Mouse (Mus musculus) cerebellum, adult (tissue): ENCODE measurements at regions not wholly inside any gene's neighbourhood (a gene's known extent, or its start where the extent isn't known, plus 50 kb on each side); places are given as distances from the start of the nearest gene placed in this dataset.

Source experiments
- ATAC-seq: cut with Nextera tagmentation; 2 replicates; pipeline ENCODE4 v1.9.2; 2017; ENCODE audit warnings: mild to moderate bottlenecking, moderate library complexity, mixed read lengths; ENCODE audit not compliant: insufficient number of reproducible peaks, low FRiP score, low TSS enrichment

GRCm38 (mm10) chr9:23062057-23062655 lies 160.7 kb upstream of the Bmper start:
- ATAC-seq: no peak

DNA sequence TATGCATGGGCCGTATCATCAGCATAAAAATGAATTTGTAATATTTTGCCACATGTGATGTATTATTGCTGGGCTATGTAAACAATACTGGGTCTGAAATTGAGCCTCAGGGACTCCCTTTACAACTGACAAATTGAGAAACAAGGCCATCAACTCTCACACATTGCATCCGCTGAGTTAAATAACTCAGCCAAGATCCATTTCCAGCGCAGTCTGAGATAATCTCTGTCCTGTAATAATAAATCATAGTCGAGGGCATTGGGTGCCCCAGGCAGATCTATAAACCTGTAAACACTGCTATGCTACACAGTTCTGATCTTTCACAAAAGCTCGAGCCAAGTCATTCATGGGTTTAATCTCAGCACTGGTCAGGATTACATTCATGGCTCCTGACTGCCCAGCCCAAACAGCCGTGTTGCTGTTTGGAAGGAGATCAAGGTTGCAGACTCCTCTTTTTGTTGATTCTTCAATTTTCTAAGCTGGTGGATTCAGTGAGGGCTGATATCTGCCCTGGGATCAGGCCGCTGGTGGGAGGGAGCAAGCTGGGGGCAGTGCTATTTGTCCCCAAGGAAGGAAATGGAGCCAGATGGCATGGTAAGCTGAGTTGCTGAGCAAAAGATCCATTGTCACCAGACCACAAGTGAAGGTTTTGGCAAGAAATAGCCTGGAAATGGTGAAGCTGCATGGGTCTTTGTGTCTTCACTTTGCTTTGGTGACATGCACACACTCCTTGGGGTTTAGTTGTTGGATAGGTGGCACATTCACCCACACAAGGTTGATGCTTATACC lies 160.0 kb upstream of the Bmper start:
- no peak for ATAC-seq

- no peak for ATAC-seq
Observed at GRCm38 (mm10) chr9:23064001-23064400, 158.9 kb upstream of the Bmper start.

DNA sequence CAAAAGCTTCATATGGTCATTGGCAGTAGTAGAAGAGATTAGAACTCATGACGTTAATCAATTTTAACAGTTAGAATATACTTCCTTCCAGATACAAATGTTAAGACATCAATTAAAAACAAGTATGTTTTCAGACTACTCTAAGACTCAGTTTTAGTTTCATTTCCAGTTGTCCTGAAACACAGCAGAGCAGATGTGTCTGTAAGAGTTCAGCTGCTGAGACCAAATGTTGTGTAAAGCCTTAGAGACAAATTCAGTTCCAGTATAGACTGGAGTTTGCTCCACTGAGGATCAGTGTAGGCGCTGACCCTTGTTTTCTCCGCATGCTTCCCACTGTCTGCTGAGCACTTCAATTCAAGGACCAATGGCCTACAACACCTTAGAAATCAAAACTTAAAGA lies 158.1 kb upstream of the Bmper start:
- no peak for ATAC-seq

- no peak for ATAC-seq
Observed at GRCm38 (mm10) chr9:23068101-23068791, 154.6 kb upstream of the Bmper start.

DNA sequence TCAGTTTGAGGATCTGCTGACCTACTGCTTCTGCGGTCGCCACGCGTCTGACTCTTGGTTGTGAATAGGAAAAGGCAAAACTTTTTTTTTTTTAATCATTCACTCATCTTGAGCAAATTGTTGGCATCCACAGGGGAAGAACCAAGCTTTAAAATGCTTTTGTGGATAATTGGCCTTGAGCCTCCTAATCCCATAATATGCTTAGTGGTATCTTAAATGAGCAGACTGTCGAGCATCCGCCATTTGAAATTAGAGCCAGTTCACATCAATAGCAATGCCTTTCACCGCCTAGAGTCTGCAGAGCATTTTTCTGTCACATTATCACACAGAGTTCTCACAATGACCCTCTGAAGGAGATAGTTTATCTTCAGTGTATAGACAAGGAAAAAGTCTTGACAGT lies 153.7 kb upstream of the Bmper start:
- no peak for ATAC-seq

DNA sequence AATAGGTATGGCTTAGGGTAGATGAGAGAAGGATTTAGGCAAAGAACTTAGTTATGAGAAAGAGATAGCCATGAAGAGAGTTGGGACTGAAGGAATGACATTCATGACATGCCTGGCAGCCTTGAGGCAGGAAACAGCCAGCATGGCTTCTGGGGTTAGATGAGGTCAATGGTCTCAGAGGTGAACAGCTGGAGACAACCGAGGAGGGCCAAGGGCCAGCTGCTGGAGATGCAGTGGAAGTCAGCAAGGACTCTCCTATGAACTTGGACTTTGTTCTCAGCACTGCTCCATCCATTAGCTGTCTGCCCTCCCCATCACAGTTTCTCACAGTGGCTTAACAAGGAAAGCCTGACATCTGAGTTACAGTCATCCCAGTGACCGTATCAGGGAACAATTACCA lies 151.9 kb upstream of the Bmper start:
- no peak for ATAC-seq

DNA sequence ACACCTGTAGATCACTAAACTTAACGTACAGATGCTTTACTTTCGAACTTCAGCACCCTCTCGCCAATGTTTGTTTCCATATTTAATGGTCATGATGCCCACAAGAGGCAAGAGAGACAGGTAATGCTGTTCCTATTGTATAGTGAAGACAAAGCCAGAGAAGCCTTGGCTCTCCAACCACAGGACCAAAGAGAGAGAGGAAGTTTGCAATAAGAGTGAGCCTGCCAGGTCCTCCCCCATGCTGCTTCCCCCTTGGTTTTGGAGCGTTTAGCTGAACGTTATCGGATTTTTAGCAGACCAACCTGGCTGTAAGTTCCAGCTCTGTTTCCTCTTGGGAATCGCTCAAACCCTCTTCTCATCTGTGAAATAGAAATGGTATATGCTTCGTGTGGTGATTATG lies 150.1 kb upstream of the Bmper start:
- ATAC-seq: no peak

- ATAC-seq: peak; percentile 56; the same call in 1 of the 2 replicates
Observed at GRCm38 (mm10) chr9:23083562-23083961, 139.3 kb upstream of the Bmper start.

DNA sequence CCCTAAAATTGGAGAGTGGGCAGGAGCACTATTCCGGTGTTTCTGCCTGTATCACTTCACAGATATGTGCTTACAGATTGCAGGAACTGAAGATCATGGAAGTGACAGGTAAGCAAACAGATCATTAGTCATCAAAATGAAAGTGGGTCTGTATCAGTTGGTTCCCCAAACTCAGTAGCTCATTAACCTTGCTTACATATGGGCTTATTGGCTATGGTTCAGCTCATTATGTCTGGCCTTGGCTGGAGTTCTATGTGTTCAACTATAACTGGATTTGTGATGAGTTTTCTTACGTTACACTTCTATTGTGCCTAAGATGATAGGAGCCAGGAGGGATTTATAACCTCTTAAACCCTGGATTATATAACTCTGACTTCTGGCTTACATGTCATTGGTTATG lies 133.5 kb upstream of the Bmper start:
- ATAC-seq: no peak

DNA sequence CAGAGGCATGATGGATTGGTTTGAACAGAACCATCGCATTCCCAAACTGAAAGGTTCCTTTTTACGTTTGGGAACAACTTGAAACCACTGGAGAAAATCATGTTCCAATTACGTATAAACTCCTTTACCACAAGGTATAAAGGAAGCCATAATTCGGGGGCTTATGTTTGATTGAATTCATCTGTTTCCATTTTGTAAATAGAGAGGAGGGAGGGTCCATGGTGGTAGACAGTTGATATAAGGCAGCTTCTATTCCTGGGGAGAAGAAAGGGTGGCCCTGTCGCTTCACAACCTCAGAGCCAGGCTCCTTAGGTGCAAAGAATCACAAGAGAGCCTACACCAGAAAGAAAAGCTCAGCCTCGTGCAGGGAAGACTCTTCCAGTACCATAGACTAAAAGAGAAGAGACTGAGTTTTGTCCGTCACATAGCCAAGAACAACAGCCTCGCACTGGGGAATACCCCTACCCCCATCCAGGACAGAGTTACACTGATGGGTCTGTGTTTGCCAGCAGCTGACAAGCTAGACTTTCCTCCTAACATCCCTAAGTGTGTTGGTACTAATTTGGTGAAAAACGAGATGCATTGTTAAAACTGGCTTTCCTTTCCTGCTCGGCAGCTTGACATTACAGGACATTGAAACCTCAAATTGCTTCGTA lies 125.6 kb upstream of the Bmper start:
- no peak for ATAC-seq

- ATAC-seq: no peak
Observed at GRCm38 (mm10) chr9:23101584-23101983, 121.3 kb upstream of the Bmper start.

GRCm38 (mm10) chr9:23101990-23102796 lies 120.7 kb upstream of the Bmper start:
- ATAC-seq: no peak

- ATAC-seq: no peak
Observed at GRCm38 (mm10) chr9:23111500-23111899, 111.4 kb upstream of the Bmper start.

DNA sequence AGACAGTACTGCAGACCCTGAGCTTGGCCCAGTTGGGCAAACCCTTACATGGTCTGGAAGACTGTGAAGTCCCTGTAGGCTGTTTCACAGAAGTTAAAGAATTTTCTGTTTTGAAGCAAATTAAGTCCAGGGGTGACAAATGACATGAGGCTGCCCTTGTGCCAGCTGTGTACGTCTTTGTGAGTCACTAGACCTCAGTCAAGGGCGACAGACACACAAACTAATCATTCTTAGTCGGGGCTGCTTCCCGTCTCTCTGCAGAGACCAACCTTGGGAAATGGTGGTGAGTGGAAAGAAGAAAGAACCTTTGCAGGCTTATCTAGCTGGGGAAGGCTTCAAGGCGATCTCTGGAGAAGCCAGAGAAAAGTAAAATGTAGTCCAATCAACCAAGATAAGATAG lies 107.8 kb upstream of the Bmper start:
- ATAC-seq: no peak

DNA sequence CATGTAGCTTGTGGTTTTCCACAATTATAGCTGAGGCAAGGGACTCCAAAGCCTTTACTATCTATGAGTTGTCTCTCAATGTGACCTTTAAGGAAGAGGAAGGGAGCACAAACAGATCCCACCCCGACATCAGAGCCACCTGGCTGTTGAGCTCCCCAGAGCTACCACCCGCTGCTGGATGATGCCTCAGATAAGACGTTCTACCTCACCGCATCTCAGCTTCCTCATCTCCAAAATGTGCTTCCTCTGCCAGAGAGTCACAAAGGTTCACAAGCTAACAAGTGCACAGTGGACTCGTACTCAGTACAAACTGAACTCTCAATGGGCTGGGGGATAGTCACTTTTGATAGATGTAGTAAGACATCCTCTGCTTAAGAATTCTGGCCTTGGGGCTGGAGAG lies 107.3 kb upstream of the Bmper start:
- no peak for ATAC-seq

GRCm38 (mm10) chr9:23116311-23116710 lies 106.6 kb upstream of the Bmper start:
- no peak for ATAC-seq

GRCm38 (mm10) chr9:23119811-23120210 lies 103.1 kb upstream of the Bmper start:
- ATAC-seq: no peak

DNA sequence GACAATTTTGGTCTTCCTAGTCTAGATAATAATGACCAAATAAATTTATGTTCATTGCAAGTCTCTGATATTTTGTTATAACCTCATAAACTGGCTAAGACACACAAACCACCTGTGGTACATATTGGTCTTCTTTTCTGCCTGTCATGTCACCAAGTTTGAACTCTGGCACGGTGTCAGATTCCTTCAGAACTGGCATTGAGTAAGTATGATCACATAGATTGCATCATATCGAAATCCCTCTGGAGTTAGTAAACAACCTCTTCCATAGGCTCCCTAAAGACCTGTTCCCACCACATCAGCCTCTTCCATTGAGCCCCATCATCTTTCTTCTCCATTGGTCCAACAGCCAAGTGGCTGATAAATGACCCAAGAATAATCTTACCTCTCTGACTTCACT lies 102.1 kb upstream of the Bmper start:
- ATAC-seq: no peak

- no peak for ATAC-seq
Observed at GRCm38 (mm10) chr9:23122524-23122923, 100.4 kb upstream of the Bmper start.
